Mouse (Mus musculus) left cerebral cortex, postnatal 10 days (tissue): ENCODE data around the gene Prkcz. TPM values are rescaled to one million over a fixed set of nuclear protein-coding genes. Genes with fewer than 3 reads are reported as not detected.
A peak's percentile ranks its signal among the peaks of the same experiment; 100 is the strongest.
"Not testable (repeated sequence)": the region's sequence is repeated elsewhere in the genome, so short reads cannot be mapped to it uniquely, and the experiment has no call there.

Experiments
- DNase-seq, 2 experiments: peaks; one replicate each; pipeline ENCODE4 v3.0.0; 2021 to 2022; ENCODE audit warnings: low spot score in 2 of 2, mixed read lengths in 1 of 2; ENCODE audit errors: extremely low spot score in 1 of 2
- intact Hi-C: fragments of 180-260 bp; cut with DNase I; formaldehyde crosslinking; loops from one replicate; pipeline ENCODE4 v1.15.1; 2025
- total RNA-seq, 2 experiments: library from RNA; stranded (reverse); gene quantifications; 2 replicates each; pipeline ENCODE4 v1.2.3; 2021

Gene Prkcz
- total RNA-seq, 2 experiments from 2014 or later = 174 to 187 TPM

DNA sequence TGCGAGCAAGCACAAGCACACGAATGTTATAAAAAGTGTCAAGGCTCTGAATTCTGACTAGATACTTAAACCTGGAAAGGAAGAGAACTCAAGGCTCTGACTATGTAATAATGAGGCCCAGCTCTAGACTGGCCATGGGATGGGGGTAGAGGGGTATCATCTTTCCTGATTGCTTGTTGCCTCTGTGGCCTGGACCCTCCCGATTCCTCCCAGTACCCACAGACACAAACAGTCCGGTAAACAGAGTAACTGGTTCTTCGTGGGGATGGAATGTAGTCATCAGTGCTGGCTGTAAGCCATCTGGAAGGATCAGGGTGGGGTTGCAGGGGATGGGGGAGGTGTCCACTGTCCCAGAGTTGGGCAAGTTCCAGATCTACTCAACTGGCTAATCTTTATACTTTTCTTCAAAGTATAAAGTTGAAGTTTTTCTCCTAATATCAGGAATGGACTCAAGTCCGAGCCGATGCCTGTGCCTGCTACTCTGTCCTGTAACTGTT is 94.1 kb downstream of the Prkcz start:
- intact Hi-C loops = loop anchor here (5.0 kb wide), 1 partner anchor 40 kb away; no protein-coding TSS in a partner anchor
- DNase-seq = no peak

GRCm38 (mm10) chr4:155264521-155265321 is 96.4 kb downstream of the Prkcz start:
- intact Hi-C loops = loop anchor here (5.0 kb wide), 1 partner anchor 43 kb away; no protein-coding TSS in a partner anchor
- no peak for DNase-seq

DNA sequence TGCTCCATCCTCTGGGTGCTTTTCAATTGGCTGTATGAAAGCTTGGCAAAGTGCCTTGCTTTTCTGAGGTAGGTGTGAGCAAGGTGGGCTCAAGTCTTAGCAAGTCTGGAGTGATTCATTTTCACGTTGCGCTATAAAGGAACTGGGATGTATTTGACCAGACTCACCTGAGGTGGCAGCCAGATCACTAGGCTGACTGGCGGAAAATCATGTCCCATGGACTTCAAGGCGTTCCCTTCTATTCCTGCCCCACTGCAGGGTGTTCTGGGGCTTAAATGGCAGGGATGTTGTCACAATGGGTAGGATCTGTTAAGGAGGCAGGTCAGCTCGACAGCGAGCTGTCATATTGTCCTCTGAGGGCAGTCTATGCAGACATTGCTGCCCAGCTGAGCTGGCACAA is 108.9 kb downstream of the Prkcz start:
- intact Hi-C loops = loop anchor here (5.0 kb wide), 1 partner anchor 55 kb away; no protein-coding TSS in a partner anchor
- no peak for DNase-seq

- intact Hi-C loops = loop anchor here (5.0 kb wide), 1 partner anchor 56 kb away; no protein-coding TSS in a partner anchor
- no peak for DNase-seq
Measured at GRCm38 (mm10) chr4:155251147-155251546, 110.0 kb downstream of the Prkcz start.

- intact Hi-C loops = loop anchor here (5.0 kb wide), 1 partner anchor 57 kb away; no protein-coding TSS in a partner anchor
- no peak for DNase-seq
Measured at GRCm38 (mm10) chr4:155250361-155251117, 110.6 kb downstream of the Prkcz start.

GRCm38 (mm10) chr4:155249648-155250351 is 111.4 kb downstream of the Prkcz start, which contains the start of gene Faap20:
Gene Faap20, plus strand, starts transcription at chr4:155249802.
- peak; percentile 85 to 95 for DNase-seq
- intact Hi-C loops = loop anchor here (1.0 to 5.0 kb wide), 3 partner anchors 29 to 154 kb away; no protein-coding TSS in a partner anchor

DNA sequence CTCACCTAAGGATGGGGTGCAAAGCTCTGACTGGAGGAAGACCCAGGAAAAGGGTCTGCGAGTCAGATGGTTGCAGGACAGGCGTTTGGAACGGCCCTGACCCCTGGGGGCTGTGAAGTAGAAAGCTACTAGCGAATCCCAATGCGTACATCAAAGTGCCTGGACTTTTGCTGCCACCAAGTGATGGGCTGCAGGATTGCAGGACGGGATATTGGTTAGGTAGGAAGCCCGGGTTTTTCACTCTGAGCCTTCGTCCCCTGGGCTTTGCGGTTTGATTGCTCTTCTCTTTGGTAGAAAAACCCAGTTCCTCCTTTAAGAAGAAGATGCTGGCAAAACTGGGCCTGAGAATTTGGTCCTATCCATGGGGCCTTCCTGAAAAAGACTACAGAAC is 111.9 kb downstream of the Prkcz start:
- intact Hi-C loops = loop anchor here (1.0 to 2.0 kb wide), 2 partner anchors 28 to 154 kb away; no protein-coding TSS in a partner anchor
- DNase-seq = peak; percentile 92 to 93

- DNase-seq = not testable (repeated sequence)
- intact Hi-C loops = loop anchor here (2.0 kb wide), 1 partner anchor 27 kb away; no protein-coding TSS in a partner anchor
Measured at GRCm38 (mm10) chr4:155248054-155248453, 113.1 kb downstream of the Prkcz start.

GRCm38 (mm10) chr4:155246691-155247105 is 114.5 kb downstream of the Prkcz start:
- intact Hi-C loops = no loop called here
- peak; percentile 69 to 78 for DNase-seq

- intact Hi-C loops = no loop called here
- no peak for DNase-seq
Measured at GRCm38 (mm10) chr4:155245770-155246492, 115.2 kb downstream of the Prkcz start.

DNA sequence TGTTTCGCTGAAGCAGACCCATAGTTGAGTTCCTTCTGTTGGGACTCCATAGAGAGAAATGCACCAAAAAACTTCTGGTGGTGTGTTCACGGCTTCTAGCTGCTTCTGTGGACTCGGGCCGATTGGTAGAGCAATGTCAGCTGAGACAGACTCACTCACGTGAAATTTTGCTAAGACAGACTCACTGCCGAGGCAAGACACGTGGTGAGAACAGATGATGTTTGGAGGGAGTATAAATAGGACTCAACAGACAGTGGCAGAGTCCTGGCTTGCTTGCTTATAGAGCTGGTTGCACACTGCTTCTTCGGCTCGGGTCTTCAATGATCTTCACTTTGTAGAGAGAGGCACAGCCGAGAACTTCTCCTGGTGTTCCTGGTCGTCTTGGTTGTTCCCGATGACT is 117.9 kb downstream of the Prkcz start:
- no peak for DNase-seq
- intact Hi-C loops = no loop called here

DNA sequence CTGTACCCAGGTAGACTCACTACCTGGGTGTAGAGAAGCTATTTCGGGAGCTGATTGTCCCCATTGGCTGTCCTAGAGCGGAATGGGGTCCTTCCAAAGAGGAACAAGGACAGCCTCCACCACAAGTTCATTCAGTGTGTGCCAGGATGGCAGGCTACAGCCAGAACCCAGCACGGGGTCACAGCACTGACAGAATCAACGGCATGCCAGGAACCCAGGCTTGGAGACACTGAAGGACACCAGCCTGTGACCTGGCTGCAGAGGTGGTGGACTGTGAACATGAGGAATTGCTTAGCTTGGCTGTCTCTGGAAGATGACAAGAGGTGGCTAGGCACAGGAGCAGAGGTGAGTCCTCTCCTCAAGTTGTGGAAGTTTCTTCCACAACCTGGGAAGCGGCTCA is 118.9 kb downstream of the Prkcz start:
- no peak for DNase-seq
- intact Hi-C loops = no loop called here

- intact Hi-C loops = no loop called here
Measured at GRCm38 (mm10) chr4:155241789-155242188, 119.4 kb downstream of the Prkcz start.

GRCm38 (mm10) chr4:155239494-155239893 is 121.7 kb downstream of the Prkcz start:
- DNase-seq = no peak
- intact Hi-C loops = no loop called here

More at GRCm38 (mm10) chr4:155241789-155242188, 119.4 kb downstream of the Prkcz start:
- DNase-seq = no peak

DNA sequence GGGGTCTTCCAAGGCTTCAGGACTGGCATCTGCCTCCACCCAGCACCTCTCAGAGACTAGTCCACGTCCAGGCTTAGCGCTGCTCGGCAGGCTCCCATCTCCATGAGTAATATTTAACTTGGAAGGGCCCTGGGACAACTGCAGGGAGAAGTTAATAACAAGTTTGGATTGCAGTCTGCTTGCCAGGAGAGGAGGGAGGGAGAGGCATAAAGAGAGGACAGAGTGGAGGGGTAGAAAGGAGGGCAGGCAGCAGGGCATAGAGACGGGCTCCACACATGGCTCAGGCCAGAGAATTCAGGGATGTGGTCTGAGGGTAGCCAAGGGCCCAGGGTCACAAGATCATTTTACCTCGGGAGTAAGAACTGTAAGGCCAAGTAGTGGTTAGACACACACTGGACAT is 122.9 kb downstream of the Prkcz start:
- no peak for DNase-seq
- intact Hi-C loops = no loop called here

- DNase-seq = no peak
- intact Hi-C loops = no loop called here
Measured at GRCm38 (mm10) chr4:155236737-155237385, 124.3 kb downstream of the Prkcz start.

DNA sequence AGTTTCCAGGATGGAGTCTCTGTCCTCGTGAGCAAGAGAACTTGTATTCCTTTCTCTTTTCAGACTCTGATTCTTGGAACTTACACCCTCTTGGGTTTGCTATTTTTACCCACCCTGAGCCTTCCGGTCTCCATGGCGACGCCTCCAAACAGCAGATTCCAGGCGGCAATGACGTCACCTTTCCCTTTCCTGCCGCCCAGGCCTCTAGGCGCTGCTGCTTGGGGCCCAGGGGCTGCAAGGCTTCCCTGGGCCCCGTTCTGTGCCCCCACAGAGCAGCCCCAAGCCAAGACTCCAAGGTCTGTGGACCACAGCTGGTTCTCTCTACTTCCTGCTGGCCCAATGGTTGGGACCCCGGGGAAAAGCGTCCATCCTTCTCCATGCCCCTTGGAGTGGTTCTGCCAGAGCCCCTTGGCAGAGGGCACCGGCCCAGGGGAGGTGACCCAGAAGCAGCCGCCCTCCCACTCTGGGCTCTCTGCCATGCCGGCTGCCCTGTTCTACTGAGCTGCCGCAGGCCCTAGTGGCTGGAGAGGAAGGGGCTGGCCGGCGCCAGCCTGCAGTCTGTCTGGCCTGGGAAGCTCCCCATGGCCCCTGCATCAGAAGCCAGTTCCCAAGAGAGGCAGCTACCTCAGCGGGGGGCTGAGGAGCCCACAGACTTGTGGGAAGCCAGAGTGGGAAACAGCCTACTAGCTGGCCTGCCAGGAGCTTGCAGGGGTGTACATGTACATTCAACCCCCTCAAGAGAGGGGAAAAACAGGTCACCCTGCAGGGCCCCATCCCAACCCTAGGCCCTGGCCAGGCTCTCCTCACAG is 125.6 kb downstream of the Prkcz start:
- intact Hi-C loops = no loop called here
- DNase-seq = peak; percentile 94 to 97
